In the genomic region with DNA sequence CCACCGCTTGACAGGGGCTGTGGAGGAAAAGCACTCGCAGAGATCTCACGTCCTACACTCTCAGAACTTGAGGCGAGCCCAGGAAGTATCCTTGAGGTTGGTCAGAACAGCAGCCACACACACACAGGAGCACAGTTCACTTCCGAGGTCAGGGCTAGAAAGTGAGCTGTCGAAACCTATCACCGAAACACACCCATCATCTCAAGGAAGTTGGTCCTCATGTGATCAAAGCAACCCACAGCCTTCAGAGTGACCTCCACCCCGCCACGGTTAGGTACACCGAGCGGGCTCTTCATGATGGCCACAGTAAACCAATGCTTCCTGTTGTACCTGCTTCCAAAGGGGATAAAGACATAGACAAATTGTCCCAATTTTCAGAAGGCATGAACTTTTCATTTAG, we compare ENCODE assay signal across 25 mouse cellular contexts. TPM values are rescaled to one million over a fixed set of nuclear protein-coding genes. Genes with fewer than 3 reads are reported as not detected.
DNase-seq lines count a peak whose midpoint lies in the region.
"Had no signal": no experiment of that assay in that cellular context is flagged by ENCODE, and none has a peak within 500 bp of the region (broad histone marks: within the 10 kb centered on the region; RNA-seq: fewer than 3 reads in every experiment).

No protein-coding gene starts in this region.

- peak; percentile 17 for DNase-seq in adrenal gland, adult 2 months
- DNase-seq in adrenal gland, adult 18-20 months (ENCODE audit: low spot score in 2 of 2): no peak
- peak; percentile 17 for DNase-seq in adrenal gland, postnatal 14 days
- DNase-seq in adrenal gland, postnatal 4 days (ENCODE audit: low spot score in 2 of 2): no peak
- DNase-seq in natural killer cell, adult 2 months (ENCODE audit: low spot score in 2 of 2): peak; percentile 14 to 41
- DNase-seq in T-cell, adult 2 months (ENCODE audit: low spot score): no peak
- DNase-seq: cerebellum, adult 11 months; cerebellum, adult 18-20 months; cerebellum, adult 8-10 months; cerebellum, postnatal 10 days; cerebellum, postnatal 25 days; forebrain, postnatal 0 days had no signal

RNA-seq across cellular contexts. Expression of a gene that starts 3.1 kb away (rescaled TPM):
- total RNA-seq in adrenal gland, adult 2 months (2021): not detected
- not detected in 2 replicates for polyA plus RNA-seq in adrenal gland, adult 2 months (2012; rRNA removed)
- total RNA-seq in adrenal gland, adult 18-20 months (2021): not detected
- not detected in 2 replicates for total RNA-seq in adrenal gland, postnatal 14 days (2021)
- under 1 TPM in 1 of 2 experiments, not detected in 1; 0.08 TPM for total RNA-seq in adrenal gland, postnatal 4 days (2021)
- total RNA-seq: forebrain, postnatal 0 days; gastrocnemius, adult 18-20 months had no signal
- polyA plus RNA-seq: brain, embryonic 14.5 days; C2C12; cortical plate, adult 2 months; embryonic facial prominence, embryonic 10.5 days; embryonic facial prominence, embryonic 12.5 days; forebrain, embryonic 11.5 days; forebrain, embryonic 13.5 days; forebrain, embryonic 15.5 days; forebrain, postnatal 0 days; G1E; Patski had no signal

RNA-seq across cellular contexts. Expression of a gene that starts 19.5 kb away (rescaled TPM):
- not detected for total RNA-seq in adrenal gland, adult 2 months (2021)
- polyA plus RNA-seq in adrenal gland, adult 2 months (2012; rRNA removed): not detected in 2 replicates
- not detected for total RNA-seq in adrenal gland, adult 18-20 months (2021)
- total RNA-seq in adrenal gland, postnatal 14 days (2021): not detected in 2 replicates
- not detected for total RNA-seq in adrenal gland, postnatal 4 days (2021)
- total RNA-seq: adrenal gland, postnatal 36 days; forebrain, postnatal 0 days; gastrocnemius, adult 18-20 months had no signal
- polyA plus RNA-seq: brain, embryonic 14.5 days; C2C12; cortical plate, adult 2 months; embryonic facial prominence, embryonic 12.5 days; embryonic facial prominence, embryonic 14.5 days; forebrain, embryonic 11.5 days; forebrain, embryonic 13.5 days; forebrain, embryonic 15.5 days; forebrain, postnatal 0 days; G1E; Patski had no signal

RNA-seq across cellular contexts. Expression of a gene that starts 30.5 kb away (rescaled TPM):
- total RNA-seq in adrenal gland, adult 2 months (2021): not detected
- not detected in 2 replicates for polyA plus RNA-seq in adrenal gland, adult 2 months (2012; rRNA removed)
- total RNA-seq in adrenal gland, adult 18-20 months (2021): not detected
- total RNA-seq in adrenal gland, postnatal 14 days (2021): not detected in 2 replicates
- total RNA-seq in adrenal gland, postnatal 4 days (2021): not detected
- total RNA-seq: adrenal gland, postnatal 36 days; forebrain, postnatal 0 days; gastrocnemius, adult 18-20 months had no signal
- polyA plus RNA-seq: brain, embryonic 14.5 days; C2C12; cortical plate, adult 2 months; embryonic facial prominence, embryonic 10.5 days; embryonic facial prominence, embryonic 12.5 days; forebrain, embryonic 11.5 days; forebrain, embryonic 13.5 days; forebrain, embryonic 15.5 days; forebrain, postnatal 0 days; G1E; Patski had no signal

RNA-seq across cellular contexts. Expression of a gene that starts 41.7 kb away (rescaled TPM):
- 100 to 1,000 TPM; 428 to 515 TPM for total RNA-seq in adrenal gland, adult 2 months (2021)
- 106 and 107 TPM in 2 replicates for polyA plus RNA-seq in adrenal gland, adult 2 months (2012; rRNA removed)
- 100 to 1,000 TPM; 352 to 602 TPM for total RNA-seq in adrenal gland, adult 18-20 months (2021)
- 626 and 670 TPM in 2 replicates for total RNA-seq in adrenal gland, postnatal 14 days (2021)
- 100 to 1,000 TPM; 250 to 282 TPM for total RNA-seq in adrenal gland, postnatal 4 days (2021)

RNA-seq across cellular contexts. Expression of a gene that starts 55.7 kb away (rescaled TPM):
- total RNA-seq in adrenal gland, adult 2 months (2021): not detected
- not detected in 2 replicates for polyA plus RNA-seq in adrenal gland, adult 2 months (2012; rRNA removed)
- not detected for total RNA-seq in adrenal gland, adult 18-20 months (2021)
- total RNA-seq in adrenal gland, postnatal 14 days (2021): not detected in 2 replicates
- total RNA-seq in adrenal gland, postnatal 4 days (2021): not detected
- total RNA-seq: adrenal gland, postnatal 36 days; forebrain, postnatal 0 days; G1E; gastrocnemius, adult 18-20 months had no signal
- polyA plus RNA-seq: brain, embryonic 14.5 days; C2C12; cortical plate, adult 2 months; embryonic facial prominence, embryonic 10.5 days; embryonic facial prominence, embryonic 12.5 days; embryonic facial prominence, embryonic 14.5 days; forebrain, embryonic 11.5 days; forebrain, embryonic 13.5 days; forebrain, embryonic 15.5 days; forebrain, postnatal 0 days; G1E; Patski had no signal

Comparison
In these comparisons a context has a peak if more than half of its experiments do, and no peak if none do; other contexts are left out.
1. DNase-seq: peak in adrenal gland, adult 2 months (single experiment), adrenal gland, postnatal 14 days (single experiment) and natural killer cell, adult 2 months (2 of 2); none in adrenal gland, adult 18-20 months (0 of 2), adrenal gland, postnatal 4 days (0 of 2) and T-cell, adult 2 months (single experiment).